Mouse (Mus musculus): ENCODE results near the gene Tpt1. TPM values are rescaled to one million over a fixed set of nuclear protein-coding genes. Genes with fewer than 3 reads are reported as not detected.
"Not testable (repeated sequence)": the region's sequence is repeated elsewhere in the genome, so short reads cannot be mapped to it uniquely, and the experiment has no call there.

Gene Tpt1
- total and polyA plus RNA-seq, 2 experiments from 2014 or later = 806 to 1,059 TPM

DNA sequence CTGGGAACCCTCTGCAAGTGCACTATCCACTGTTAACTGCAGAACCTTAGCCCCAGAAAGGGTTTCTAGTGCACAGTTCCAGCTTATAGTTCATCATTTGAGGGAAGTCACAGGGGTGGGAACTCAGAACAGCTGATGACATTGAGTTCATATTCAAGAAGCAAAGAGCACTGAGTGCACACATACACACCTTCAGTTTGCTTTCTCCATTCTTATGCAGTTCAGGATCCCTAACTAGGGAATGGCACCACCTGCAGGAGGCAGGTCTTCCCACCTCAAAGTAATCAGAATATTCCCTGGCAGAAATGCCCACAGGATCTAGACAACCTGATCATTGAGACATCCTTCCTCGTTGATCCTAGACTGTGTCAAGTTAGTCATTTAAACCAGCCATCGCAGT lies 14.7 kb downstream of the Tpt1 start:
- no peak overlapping the region for H3K9ac ChIP-seq (replicated peaks; ENCODE audit: low read depth, low read length)
- no peak overlapping the region for H3K4me3 ChIP-seq (ENCODE audit: low read depth, low read length)
- H3K4me2 ChIP-seq (ENCODE audit: low read depth, low read length) = no peak overlapping the region
- 0 out of 2 replicates have a peak, but pooled peaks cover 5% of the 10 kb centered on the region for H3K9me3 ChIP-seq (replicated peaks; ENCODE audit: control insufficient read depth, low read length)
- H3K36me3 ChIP-seq (replicated peaks; ENCODE audit: control insufficient read depth, insufficient read depth, low read length) = no peaks in the 10 kb centered on the region
- DNase-seq (ENCODE audit: low spot score) = no peak
- ATAC-seq (ENCODE audit: insufficient read depth, low read depth) = no peak
- no peaks in the 10 kb centered on the region for H3K27me3 ChIP-seq (ENCODE audit: control insufficient read depth, insufficient read depth, low read length)
- H3K4me1 ChIP-seq (ENCODE audit: control insufficient read depth, insufficient read depth) = peaks cover 23% of the 10 kb centered on the region
- WGBS = 89% methylated on average over 2 of the region's 2 CpGs
- no peak overlapping the region for H3K27ac ChIP-seq (ENCODE audit: low read depth)
- TF ChIP-seq CTCF (IDR thresholded peaks at IDR 0.05; ENCODE audit: low read depth) = 0 out of 2 replicates have a peak, but pooled peaks have one; percentile 6
- no peak for TF ChIP-seq EP300 (IDR thresholded peaks at IDR 0.05; ENCODE audit: low read depth)

DNA sequence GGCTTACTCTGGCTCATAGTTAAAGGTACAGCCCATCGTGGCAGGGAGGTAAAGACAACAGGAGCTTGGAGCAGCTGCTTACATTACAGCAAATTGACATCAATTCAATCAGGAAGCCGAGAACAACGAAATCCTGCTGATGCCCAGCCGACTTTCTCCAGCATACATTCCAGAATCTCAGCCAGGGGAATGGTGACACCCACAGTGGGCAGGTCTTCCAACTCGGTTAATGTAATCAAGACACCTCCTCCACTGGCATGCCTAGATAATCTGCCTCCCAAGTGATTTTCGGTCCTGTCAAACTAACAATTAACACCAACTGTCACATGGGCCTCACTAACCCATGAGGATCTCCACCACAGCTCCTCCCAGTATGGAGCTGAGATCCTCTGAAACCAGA lies 17.8 kb downstream of the Tpt1 start:
- Histone ChIP-seq H3K9ac (replicated peaks; ENCODE audit: low read depth, low read length) (no peak overlapping the region), H3K27ac (ENCODE audit: low read depth) (peak overlapping the region; percentile 89), H3K4me2 (ENCODE audit: low read depth, low read length) (no peak overlapping the region), H3K4me1 (ENCODE audit: control insufficient read depth, insufficient read depth) (peaks cover 22% of the 10 kb centered on the region), H3K9me3 (replicated peaks; ENCODE audit: control insufficient read depth, low read length) (0 out of 2 replicates have a peak, but pooled peaks cover 5% of the 10 kb centered on the region), H3K36me3 (replicated peaks; ENCODE audit: control insufficient read depth, insufficient read depth, low read length) (no peaks in the 10 kb centered on the region), H3K27me3 (ENCODE audit: control insufficient read depth, insufficient read depth, low read length) (no peaks in the 10 kb centered on the region), H3K4me3 (ENCODE audit: low read depth, low read length) (no peak overlapping the region)
- ATAC-seq (ENCODE audit: insufficient read depth, low read depth) = no peak
- 81% methylated on average over 6 of the region's 6 CpGs for WGBS
- no peak for DNase-seq (ENCODE audit: low spot score)
- TF ChIP-seq CTCF (IDR thresholded peaks at IDR 0.05; ENCODE audit: low read depth) (no peak), EP300 (IDR thresholded peaks at IDR 0.05; ENCODE audit: low read depth) (no peak)

DNA sequence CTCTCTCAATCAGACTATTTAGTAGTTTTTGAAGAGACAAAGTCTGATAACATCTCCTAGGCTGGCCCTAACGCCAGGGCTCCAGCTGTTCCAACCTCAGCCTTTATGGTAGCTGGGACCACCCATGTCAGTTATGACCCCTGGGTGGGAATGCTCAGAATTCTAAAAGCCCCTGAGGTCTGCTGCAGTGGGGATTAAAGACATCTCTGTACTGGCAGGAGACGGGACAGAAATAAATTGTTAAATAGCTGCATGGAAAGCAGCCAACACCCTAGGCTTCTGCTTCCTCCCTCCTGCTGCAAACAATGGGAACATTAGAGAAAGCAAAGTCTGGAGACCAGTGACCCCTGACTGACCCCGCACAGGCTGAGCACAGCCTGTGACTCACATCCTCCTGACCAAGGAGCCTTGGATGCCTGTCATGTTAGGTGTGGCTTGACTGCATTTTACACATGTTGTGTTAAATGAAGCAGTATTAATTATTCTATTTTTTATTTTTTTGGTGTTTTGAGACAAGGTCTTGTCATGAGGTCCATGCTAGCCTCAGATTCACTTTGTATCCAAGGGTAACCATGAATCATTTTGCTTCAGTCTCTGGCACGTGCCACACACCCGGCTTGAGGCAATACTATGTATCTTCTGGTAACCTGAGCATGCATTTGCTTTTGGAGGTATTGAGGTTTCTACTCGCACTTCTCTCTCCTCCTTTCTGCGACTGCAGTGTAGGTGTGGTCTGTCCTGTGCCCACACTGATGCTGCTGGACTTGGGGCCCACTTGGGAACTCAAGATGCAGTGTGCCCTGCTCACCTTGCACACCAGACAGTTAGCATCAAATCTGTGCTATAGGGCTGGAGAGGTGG lies 18.9 kb downstream of the Tpt1 start:
- Histone ChIP-seq H3K4me3 (ENCODE audit: low read depth, low read length) (no peak overlapping the region), H3K27ac (ENCODE audit: low read depth) (peak overlapping the region; percentile 89), H3K36me3 (replicated peaks; ENCODE audit: control insufficient read depth, insufficient read depth, low read length) (no peaks in the 10 kb centered on the region), H3K4me2 (ENCODE audit: low read depth, low read length) (no peak overlapping the region), H3K4me1 (ENCODE audit: control insufficient read depth, insufficient read depth) (peaks cover 13% of the 10 kb centered on the region), H3K27me3 (ENCODE audit: control insufficient read depth, insufficient read depth, low read length) (no peaks in the 10 kb centered on the region), H3K9ac (replicated peaks; ENCODE audit: low read depth, low read length) (no peak overlapping the region), H3K9me3 (replicated peaks; ENCODE audit: control insufficient read depth, low read length) (0 out of 2 replicates have a peak, but pooled peaks cover 5% of the 10 kb centered on the region)
- peak; percentile 95 for DNase-seq (ENCODE audit: low spot score)
- 15% methylated on average over 7 of the region's 7 CpGs for WGBS
- ATAC-seq (ENCODE audit: insufficient read depth, low read depth) = peak; percentile 95
- TF ChIP-seq CTCF (IDR thresholded peaks at IDR 0.05; ENCODE audit: low read depth) = no peak
- peak; percentile 84 for TF ChIP-seq EP300 (IDR thresholded peaks at IDR 0.05; ENCODE audit: low read depth)

DNA sequence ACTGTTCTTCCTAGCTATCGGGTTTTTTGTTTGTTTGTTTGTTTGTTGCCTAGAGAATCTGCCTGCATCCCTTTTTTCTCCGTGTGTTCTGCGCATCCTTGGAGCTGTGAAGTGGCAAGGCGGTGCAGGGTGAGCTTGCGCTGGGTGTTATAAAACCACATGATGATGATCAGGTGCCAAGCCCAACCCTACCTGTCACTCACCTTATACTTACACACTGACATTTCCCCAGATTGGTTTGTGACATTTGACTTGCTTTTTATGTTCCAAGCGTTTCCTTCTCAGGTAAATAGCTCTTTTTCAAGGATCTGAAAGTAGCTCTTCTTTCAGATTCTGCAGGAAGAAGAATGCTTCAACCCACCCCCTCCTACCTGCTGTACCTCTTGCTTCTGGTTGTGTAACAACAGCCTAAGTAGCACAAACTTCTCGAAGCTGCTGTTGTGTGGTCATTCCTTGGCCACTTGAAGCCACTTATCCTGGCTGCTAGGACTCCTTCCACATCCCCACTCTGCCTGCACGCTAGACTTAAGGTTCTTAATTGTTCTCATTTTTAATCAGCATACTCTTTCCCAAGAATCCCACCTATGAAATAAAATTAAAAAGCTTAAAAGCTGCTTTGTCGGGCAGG lies 21.9 kb downstream of the Tpt1 start:
- Histone ChIP-seq H3K4me3 (ENCODE audit: low read depth, low read length) (no peak overlapping the region), H3K27me3 (ENCODE audit: control insufficient read depth, insufficient read depth, low read length) (no peaks in the 10 kb centered on the region), H3K4me1 (ENCODE audit: control insufficient read depth, insufficient read depth) (peaks cover 13% of the 10 kb centered on the region), H3K27ac (ENCODE audit: low read depth) (no peak overlapping the region), H3K9me3 (replicated peaks; ENCODE audit: control insufficient read depth, low read length) (0 out of 2 replicates have a peak, but pooled peaks cover 5% of the 10 kb centered on the region), H3K9ac (replicated peaks; ENCODE audit: low read depth, low read length) (no peak overlapping the region), H3K4me2 (ENCODE audit: low read depth, low read length) (no peak overlapping the region), H3K36me3 (replicated peaks; ENCODE audit: control insufficient read depth, insufficient read depth, low read length) (no peaks in the 10 kb centered on the region)
- ATAC-seq (ENCODE audit: insufficient read depth, low read depth) (no peak), DNase-seq (ENCODE audit: low spot score) (no peak)
- WGBS = 76% methylated on average over 9 of the region's 9 CpGs
- TF ChIP-seq CTCF (IDR thresholded peaks at IDR 0.05; ENCODE audit: low read depth) (no peak), EP300 (IDR thresholded peaks at IDR 0.05; ENCODE audit: low read depth) (no peak)

DNA sequence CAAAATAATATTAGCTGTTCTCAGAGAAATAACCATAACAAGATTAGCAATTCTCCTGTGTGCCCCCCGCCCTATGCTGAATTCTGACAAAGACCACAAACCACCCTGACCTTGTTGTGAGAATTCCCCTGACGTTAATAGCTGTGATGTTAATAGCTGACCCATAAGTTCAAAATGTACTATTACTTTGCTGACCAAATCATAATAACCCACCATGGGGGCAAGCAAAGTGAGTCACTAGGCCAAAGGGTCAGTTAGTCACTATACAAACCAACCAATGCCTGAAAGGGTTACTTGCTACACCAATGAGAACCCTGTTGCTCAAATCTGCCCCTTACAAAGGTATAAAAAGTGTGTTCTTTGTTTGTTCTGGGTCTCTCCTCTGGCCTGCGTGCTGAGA lies 23.1 kb downstream of the Tpt1 start:
- not testable (repeated sequence) for ATAC-seq (ENCODE audit: insufficient read depth, low read depth); DNase-seq (ENCODE audit: low spot score); H3K9me3 ChIP-seq (replicated peaks; ENCODE audit: control insufficient read depth, low read length); H3K27me3 ChIP-seq (ENCODE audit: control insufficient read depth, insufficient read depth, low read length); H3K4me3 ChIP-seq (ENCODE audit: low read depth, low read length); H3K36me3 ChIP-seq (replicated peaks; ENCODE audit: control insufficient read depth, insufficient read depth, low read length); H3K4me2 ChIP-seq (ENCODE audit: low read depth, low read length); H3K9ac ChIP-seq (replicated peaks; ENCODE audit: low read depth, low read length); H3K27ac ChIP-seq (ENCODE audit: low read depth)
- peaks cover 13% of the 10 kb centered on the region for H3K4me1 ChIP-seq (ENCODE audit: control insufficient read depth, insufficient read depth)
- WGBS = 83% methylated on average over 3 of the region's 3 CpGs
